Mouse (Mus musculus): ENCODE data around the gene Lrrc59. TPM values are rescaled to one million over a fixed set of nuclear protein-coding genes. Genes with fewer than 3 reads are reported as not detected.

Gene Lrrc59
- 207 and 220 TPM in 2 replicates for polyA plus RNA-seq (2014; fragmentation: Nextera tagmentation; extraction: Ambion mirVana)

DNA sequence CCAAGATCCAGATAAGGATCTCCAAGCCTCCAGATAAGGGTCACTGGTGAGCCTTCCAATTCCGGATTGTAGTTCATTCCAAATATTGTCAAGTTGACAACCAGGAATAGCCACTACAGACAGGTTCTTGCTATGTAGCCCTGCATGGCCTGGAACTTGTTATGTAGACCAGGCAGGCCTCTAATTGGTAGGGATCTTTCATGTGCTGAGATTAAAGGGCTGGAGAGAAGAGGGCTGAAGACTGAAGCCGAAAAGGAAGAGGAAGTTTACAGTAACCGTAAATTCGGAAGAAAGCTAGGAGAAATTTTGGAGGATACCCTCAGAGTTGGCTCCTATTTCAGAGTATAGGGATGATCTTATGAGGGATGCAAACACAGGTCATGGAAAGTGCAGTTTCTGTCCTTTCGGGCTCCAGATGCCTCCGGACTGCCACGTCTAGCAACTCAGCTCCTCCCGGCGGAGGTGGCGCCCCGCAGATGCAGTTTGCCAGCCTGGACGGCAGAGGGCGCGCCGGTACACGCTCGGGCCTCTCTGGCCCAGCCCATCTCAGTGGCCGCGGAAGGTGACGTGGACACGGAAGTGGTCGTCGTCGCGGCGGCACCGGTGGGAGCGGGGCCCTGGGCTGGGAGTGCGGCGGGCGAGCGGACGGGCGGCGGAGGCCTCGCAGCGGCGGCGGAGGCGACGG is at the start of gene Lrrc59:
TSS of gene Lrrc59 (plus strand) at position 569 of the 685 bp plus-strand sequence.
- H3K27ac ChIP-seq (ENCODE audit: low read depth, low read length) = peak within 1 kb of the TSS; percentile 11; the same call in 1 of the 2 replicates
- 7% methylated on average over 40 of the region's 41 CpGs for WGBS

DNA sequence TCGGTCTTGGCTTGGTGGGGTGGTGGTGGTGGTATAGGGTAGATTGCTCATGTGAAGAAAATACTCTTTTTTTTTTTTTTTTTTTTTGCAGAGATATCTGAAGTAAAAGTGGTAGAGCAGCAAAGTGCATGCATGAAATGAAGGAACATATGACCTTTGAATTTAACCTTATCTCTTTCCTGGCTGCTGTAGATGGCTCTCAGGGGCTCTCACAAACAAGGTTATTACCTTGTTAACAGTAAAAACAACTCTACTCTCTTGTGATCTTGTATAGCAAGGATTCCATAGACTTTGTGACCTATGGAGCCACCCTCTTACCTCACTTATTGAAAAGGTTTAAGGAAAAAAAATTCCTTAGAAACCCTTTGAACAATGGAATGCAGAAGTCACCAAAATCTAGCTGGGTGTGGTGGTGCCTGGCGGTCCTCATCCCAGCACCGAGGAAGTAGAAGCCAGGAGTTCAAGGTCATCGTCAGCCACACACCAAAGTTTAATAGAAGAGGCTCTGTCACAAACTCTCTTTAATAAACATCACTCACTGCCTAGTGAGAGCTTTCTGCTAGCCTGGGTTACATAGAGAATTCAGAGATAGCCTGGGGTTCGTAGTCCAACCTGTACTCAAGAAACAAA is 49.3 kb upstream of the Lrrc59 start:
- Histone ChIP-seq H3K36me3 (ENCODE audit: control insufficient read depth, insufficient read depth, low read length) (no peaks in the 10 kb centered on the region), H3K27ac (ENCODE audit: low read depth, low read length) (no peak overlapping the region), H3K4me2 (ENCODE audit: low read depth) (no peak overlapping the region), H3K4me1 (ENCODE audit: control insufficient read depth, insufficient read depth, low read length) (no peaks in the 10 kb centered on the region), H3K4me3 (ENCODE audit: low read depth, low read length) (no peak overlapping the region), H3K9me3 (ENCODE audit: control insufficient read depth, low read length) (no peaks in the 10 kb centered on the region), H3K9ac (ENCODE audit: low read length) (no peak overlapping the region), H3K27me3 (ENCODE audit: control insufficient read depth, insufficient read depth, low read length) (no peaks in the 10 kb centered on the region)
- WGBS = 96% methylated on average over 5 of the region's 5 CpGs
- DNase-seq (ENCODE audit: low spot score) = no peak
- ATAC-seq (ENCODE audit: insufficient read depth, low FRiP score, low TSS enrichment) = no peak

More for the DNA sequence above, at the start of gene Lrrc59:
- H3K4me2 ChIP-seq (ENCODE audit: low read depth) = peak within 1 kb of the TSS; percentile 84
- no peaks in the 10 kb centered on the region for H3K27me3 ChIP-seq (ENCODE audit: control insufficient read depth, insufficient read depth, low read length)
- peak within 1 kb of the TSS; percentile 77 for H3K9ac ChIP-seq (ENCODE audit: low read length)
- 0 out of 2 replicates have a peak, but pooled peaks cover 7% of the 10 kb centered on the region for H3K36me3 ChIP-seq (ENCODE audit: control insufficient read depth, insufficient read depth, low read length)
- no peaks in the 10 kb centered on the region for H3K9me3 ChIP-seq (ENCODE audit: control insufficient read depth, low read length)
- DNase-seq (ENCODE audit: low spot score) (peak; percentile 96), ATAC-seq (ENCODE audit: insufficient read depth, low FRiP score, low TSS enrichment) (peak; percentile 90)
- H3K4me1 ChIP-seq (ENCODE audit: control insufficient read depth, insufficient read depth, low read length) = 0 out of 2 replicates have a peak, but pooled peaks cover 2% of the 10 kb centered on the region
- peak within 1 kb of the TSS; percentile 87 for H3K4me3 ChIP-seq (ENCODE audit: low read depth, low read length)

DNA sequence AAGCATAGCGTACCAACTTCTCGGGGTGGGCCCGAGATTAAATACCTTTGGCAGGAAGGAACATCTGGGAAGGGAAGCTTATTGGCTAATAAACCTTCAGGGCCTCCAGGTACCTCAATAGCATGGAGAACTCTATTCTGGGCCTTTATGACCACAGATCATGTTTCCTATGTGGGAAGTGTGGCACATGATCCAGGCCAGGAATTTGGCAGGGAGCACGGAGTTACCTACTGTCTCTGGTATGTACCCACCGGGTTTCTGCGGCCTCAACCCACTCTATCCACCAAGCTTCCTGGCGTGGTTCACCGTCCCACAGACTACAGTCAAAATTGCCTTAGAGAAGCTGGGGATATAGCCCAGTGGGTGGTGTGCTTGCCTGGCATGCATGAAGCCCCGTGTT is 44.5 kb upstream of the Lrrc59 start:
- H3K36me3 ChIP-seq (ENCODE audit: control insufficient read depth, insufficient read depth, low read length) = no peaks in the 10 kb centered on the region
- no peaks in the 10 kb centered on the region for H3K27me3 ChIP-seq (ENCODE audit: control insufficient read depth, insufficient read depth, low read length)

DNA sequence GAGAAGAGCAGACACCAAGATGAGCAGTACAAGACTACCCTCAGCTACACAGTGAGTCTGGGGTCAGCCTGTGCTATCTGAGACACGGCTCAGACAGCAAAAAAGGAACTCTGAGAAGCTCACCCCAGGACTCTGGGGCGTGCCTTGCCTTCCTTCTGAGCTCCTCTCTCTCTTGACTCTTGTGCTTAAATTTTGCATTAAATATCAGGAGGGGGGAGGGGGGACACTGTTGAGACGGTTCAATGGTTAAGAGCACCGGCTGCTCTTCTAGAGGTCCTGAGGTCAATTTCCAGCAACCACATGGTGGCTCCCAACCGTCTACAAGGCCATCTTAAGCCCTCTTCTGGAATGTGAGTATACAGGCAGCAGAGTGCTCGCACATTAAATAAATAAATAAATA is 42.1 kb upstream of the Lrrc59 start:
- Histone ChIP-seq H3K4me2 (ENCODE audit: low read depth) (no peak overlapping the region), H3K27ac (ENCODE audit: low read depth, low read length) (no peak overlapping the region), H3K36me3 (ENCODE audit: control insufficient read depth, insufficient read depth, low read length) (no peaks in the 10 kb centered on the region), H3K27me3 (ENCODE audit: control insufficient read depth, insufficient read depth, low read length) (no peaks in the 10 kb centered on the region), H3K9ac (ENCODE audit: low read length) (no peak overlapping the region), H3K4me1 (ENCODE audit: control insufficient read depth, insufficient read depth, low read length) (peaks cover 3% of the 10 kb centered on the region; the same call in 1 of the 2 replicates), H3K9me3 (ENCODE audit: control insufficient read depth, low read length) (no peaks in the 10 kb centered on the region), H3K4me3 (ENCODE audit: low read depth, low read length) (no peak overlapping the region)
- no peak for DNase-seq (ENCODE audit: low spot score)
- no peak for ATAC-seq (ENCODE audit: insufficient read depth, low FRiP score, low TSS enrichment)
- WGBS = 69% methylated on average over 6 of the region's 6 CpGs

More for the DNA sequence above, 44.5 kb upstream of the Lrrc59 start:
- Histone ChIP-seq H3K27ac (ENCODE audit: low read depth, low read length) (no peak overlapping the region), H3K4me2 (ENCODE audit: low read depth) (no peak overlapping the region), H3K9ac (ENCODE audit: low read length) (no peak overlapping the region), H3K9me3 (ENCODE audit: control insufficient read depth, low read length) (no peaks in the 10 kb centered on the region), H3K4me3 (ENCODE audit: low read depth, low read length) (no peak overlapping the region), H3K4me1 (ENCODE audit: control insufficient read depth, insufficient read depth, low read length) (no peaks in the 10 kb centered on the region)
- WGBS = 95% methylated on average over 9 of the region's 9 CpGs
- DNase-seq (ENCODE audit: low spot score) (no peak), ATAC-seq (ENCODE audit: insufficient read depth, low FRiP score, low TSS enrichment) (no peak)

DNA sequence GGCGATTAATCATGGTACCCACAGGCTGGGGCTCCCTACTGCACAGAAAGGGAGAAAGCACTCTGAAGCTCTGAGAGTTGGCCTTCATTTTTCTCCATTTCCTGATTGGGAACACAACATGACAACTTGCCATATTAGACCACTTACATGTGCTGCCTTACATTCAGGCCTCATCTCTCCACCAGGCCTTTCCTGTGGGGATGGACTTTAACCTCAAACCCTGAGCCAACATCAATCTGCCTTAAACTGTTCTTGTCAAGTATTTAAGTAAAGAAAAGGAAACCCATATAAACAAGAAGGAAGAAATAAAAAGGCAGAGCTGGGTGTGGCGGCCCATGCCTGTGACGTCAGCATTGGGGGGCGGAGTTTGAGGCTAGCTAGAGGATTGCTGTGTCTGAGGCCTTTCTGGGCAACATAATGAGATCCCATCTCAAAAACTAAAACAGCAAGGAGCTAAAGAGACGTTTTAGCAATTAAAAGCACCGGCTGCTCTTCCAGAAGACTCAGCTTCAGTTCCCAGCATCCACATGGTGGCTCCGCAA is 33.2 kb upstream of the Lrrc59 start:
- Histone ChIP-seq H3K4me3 (ENCODE audit: low read depth, low read length) (no peak overlapping the region), H3K9me3 (ENCODE audit: control insufficient read depth, low read length) (no peaks in the 10 kb centered on the region), H3K27ac (ENCODE audit: low read depth, low read length) (no peak overlapping the region), H3K36me3 (ENCODE audit: control insufficient read depth, insufficient read depth, low read length) (no peaks in the 10 kb centered on the region), H3K4me2 (ENCODE audit: low read depth) (no peak overlapping the region), H3K4me1 (ENCODE audit: control insufficient read depth, insufficient read depth, low read length) (peaks cover 5% of the 10 kb centered on the region), H3K9ac (ENCODE audit: low read length) (no peak overlapping the region), H3K27me3 (ENCODE audit: control insufficient read depth, insufficient read depth, low read length) (no peaks in the 10 kb centered on the region)
- ATAC-seq (ENCODE audit: insufficient read depth, low FRiP score, low TSS enrichment) (no peak), DNase-seq (ENCODE audit: low spot score) (no peak)
- 70% methylated on average over 7 of the region's 7 CpGs for WGBS

DNA sequence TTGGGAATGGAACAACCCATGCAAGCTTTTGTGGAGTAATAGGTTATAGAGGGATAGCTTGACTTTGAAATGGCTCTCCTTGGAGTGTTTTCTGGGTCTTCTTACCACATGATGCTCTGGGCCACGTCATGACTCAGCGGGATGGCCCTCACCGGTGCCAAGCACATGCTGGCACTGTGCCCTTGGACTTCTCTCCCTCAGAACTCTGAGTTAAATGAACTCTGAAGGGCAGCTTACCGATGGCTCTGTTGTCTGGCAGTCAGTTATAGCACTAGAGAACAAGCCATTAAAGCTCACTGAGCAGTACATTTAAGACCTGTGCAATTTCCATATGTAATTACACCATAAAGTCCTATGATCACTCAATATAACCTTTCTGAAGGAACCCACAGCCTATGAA is 32.2 kb upstream of the Lrrc59 start:
- WGBS = 86% methylated on average over 4 of the region's 4 CpGs
- no peak overlapping the region for H3K27ac ChIP-seq (ENCODE audit: low read depth, low read length)
- ATAC-seq (ENCODE audit: insufficient read depth, low FRiP score, low TSS enrichment) = no peak

DNA sequence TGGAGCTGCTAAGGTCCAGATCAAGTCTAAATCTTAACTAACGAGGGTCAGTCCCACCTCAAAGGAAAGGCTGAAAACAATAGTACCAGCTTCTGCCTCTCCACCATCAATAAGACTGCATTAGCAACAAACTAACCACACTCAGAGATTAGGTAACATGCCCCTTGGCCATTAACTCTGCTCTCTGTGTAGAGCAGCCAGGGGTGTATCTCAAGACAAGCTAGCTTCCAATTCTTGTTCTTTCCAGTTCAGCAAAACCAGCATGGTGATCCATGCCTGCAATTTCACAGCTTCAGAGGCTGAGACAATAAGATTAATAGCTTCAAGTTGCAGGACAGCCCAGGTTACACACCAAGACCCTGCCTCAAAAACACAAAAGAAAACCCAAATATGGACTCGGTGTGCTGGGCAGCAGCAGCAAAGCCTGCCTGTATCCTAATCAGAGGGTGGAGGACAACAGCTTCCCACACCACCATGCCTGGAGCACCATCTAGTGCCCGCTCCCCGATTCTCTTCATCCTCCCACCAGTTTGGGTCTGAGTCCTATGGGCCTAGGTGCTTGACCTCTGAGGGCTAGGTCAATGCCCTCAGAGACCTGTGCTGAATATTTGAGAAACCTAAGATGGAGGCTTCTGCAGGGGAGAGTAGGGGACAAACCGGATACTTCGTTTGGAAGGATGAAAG is 31.0 kb upstream of the Lrrc59 start:
- 75% methylated on average over 6 of the region's 6 CpGs for WGBS
- Histone ChIP-seq H3K27me3 (ENCODE audit: control insufficient read depth, insufficient read depth, low read length) (no peaks in the 10 kb centered on the region), H3K9me3 (ENCODE audit: control insufficient read depth, low read length) (no peaks in the 10 kb centered on the region)

More for the DNA sequence above, 32.2 kb upstream of the Lrrc59 start:
- Histone ChIP-seq H3K36me3 (ENCODE audit: control insufficient read depth, insufficient read depth, low read length) (no peaks in the 10 kb centered on the region), H3K9ac (ENCODE audit: low read length) (no peak overlapping the region), H3K4me2 (ENCODE audit: low read depth) (no peak overlapping the region), H3K27me3 (ENCODE audit: control insufficient read depth, insufficient read depth, low read length) (no peaks in the 10 kb centered on the region), H3K9me3 (ENCODE audit: control insufficient read depth, low read length) (no peaks in the 10 kb centered on the region), H3K4me3 (ENCODE audit: low read depth, low read length) (no peak overlapping the region), H3K4me1 (ENCODE audit: control insufficient read depth, insufficient read depth, low read length) (peaks cover 7% of the 10 kb centered on the region; the same call in 1 of the 2 replicates)
- DNase-seq (ENCODE audit: low spot score) = no peak

DNA sequence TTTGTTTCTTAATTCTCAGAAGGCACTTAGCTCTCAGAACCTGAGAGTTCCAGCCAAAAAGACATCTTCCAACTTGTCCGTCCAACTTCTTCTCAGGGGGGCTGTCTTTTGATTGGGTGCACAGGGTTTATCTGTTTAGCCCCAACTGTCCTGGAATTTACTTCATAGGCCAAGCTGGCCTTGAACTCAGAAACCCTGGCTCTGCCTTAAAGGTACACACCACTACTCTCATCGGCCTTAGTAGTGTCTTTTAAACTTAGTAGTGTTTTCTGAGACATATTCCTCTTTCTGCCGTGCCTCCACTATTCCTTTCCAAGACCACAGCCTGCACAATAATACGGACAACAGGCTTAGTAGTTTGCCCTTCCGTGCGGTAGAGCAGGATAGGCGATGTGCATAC is 29.1 kb upstream of the Lrrc59 start:
- Histone ChIP-seq H3K27ac (ENCODE audit: low read depth, low read length) (no peak overlapping the region), H3K27me3 (ENCODE audit: control insufficient read depth, insufficient read depth, low read length) (no peaks in the 10 kb centered on the region), H3K4me1 (ENCODE audit: control insufficient read depth, insufficient read depth, low read length) (peaks cover 7% of the 10 kb centered on the region; the same call in 1 of the 2 replicates), H3K4me2 (ENCODE audit: low read depth) (no peak overlapping the region), H3K4me3 (ENCODE audit: low read depth, low read length) (no peak overlapping the region), H3K9ac (ENCODE audit: low read length) (no peak overlapping the region), H3K36me3 (ENCODE audit: control insufficient read depth, insufficient read depth, low read length) (no peaks in the 10 kb centered on the region), H3K9me3 (ENCODE audit: control insufficient read depth, low read length) (no peaks in the 10 kb centered on the region)
- DNase-seq (ENCODE audit: low spot score) = no peak
- no peak for ATAC-seq (ENCODE audit: insufficient read depth, low FRiP score, low TSS enrichment)
- 94% methylated on average over 7 of the region's 7 CpGs for WGBS

More for the DNA sequence above, 31.0 kb upstream of the Lrrc59 start:
- Histone ChIP-seq H3K27ac (ENCODE audit: low read depth, low read length) (no peak overlapping the region), H3K4me2 (ENCODE audit: low read depth) (no peak overlapping the region), H3K4me3 (ENCODE audit: low read depth, low read length) (no peak overlapping the region), H3K9ac (ENCODE audit: low read length) (no peak overlapping the region), H3K4me1 (ENCODE audit: control insufficient read depth, insufficient read depth, low read length) (peaks cover 7% of the 10 kb centered on the region; the same call in 1 of the 2 replicates), H3K36me3 (ENCODE audit: control insufficient read depth, insufficient read depth, low read length) (no peaks in the 10 kb centered on the region)
- no peak for ATAC-seq (ENCODE audit: insufficient read depth, low FRiP score, low TSS enrichment)
- no peak for DNase-seq (ENCODE audit: low spot score)

All from neural tube, embryonic 11.5 days (tissue).